ENCODE assay signal across 26 mouse cellular contexts in genomic region chr5:33959382-33959781, GRCm38 (mm10). TPM values are rescaled to one million over a fixed set of nuclear protein-coding genes. Genes with fewer than 3 reads are reported as not detected.
DNase-seq lines count a peak whose midpoint lies in the region; ATAC-seq lines count a peak whose summit lies in the region.
"Had no signal": no experiment of that assay in that cellular context is flagged by ENCODE, and none has a peak within 500 bp of the region (broad histone marks: within the 10 kb centered on the region; RNA-seq: fewer than 3 reads in every experiment).

No protein-coding gene starts in this region.

- H3K27ac ChIP-seq in heart, embryonic 12.5 days (ENCODE audit: poor library complexity, severe bottlenecking) = peak overlapping the region; percentile 75
- no peak overlapping the region for H3K27ac ChIP-seq in kidney, embryonic 14.5 days (ENCODE audit: low read depth, low read length)
- H3K27ac ChIP-seq: embryonic facial prominence, embryonic 15.5 days; forebrain, embryonic 10.5 days; gastrocnemius, adult 2 months; hindbrain, embryonic 10.5 days; hindbrain, embryonic 14.5 days; intestine, embryonic 15.5 days had no signal

- no peak overlapping the region for H3K4me3 ChIP-seq in heart, embryonic 12.5 days
- H3K4me3 ChIP-seq in kidney, embryonic 14.5 days (ENCODE audit: low read length) = no peak overlapping the region
- H3K4me3 ChIP-seq: embryonic facial prominence, embryonic 15.5 days; erythroblast, embryonic 14.5 days; forebrain, embryonic 10.5 days; gastrocnemius, adult 2 months; hindbrain, embryonic 10.5 days; intestine, embryonic 15.5 days had no signal

- ATAC-seq in heart, embryonic 12.5 days (ENCODE audit: insufficient number of reproducible peaks, low FRiP score) = peak; percentile 83
- no peak for ATAC-seq in kidney, embryonic 14.5 days (ENCODE audit: low FRiP score, low TSS enrichment)
- ATAC-seq: CD4-positive, CD25-positive, alpha-beta regulatory T cell, adult 4 months; forebrain, embryonic 14.5 days; intestine, embryonic 15.5 days had no signal

- H3K4me1 ChIP-seq in heart, embryonic 12.5 days (replicated peaks) = no peaks in the 10 kb centered on the region
- no peaks in the 10 kb centered on the region for H3K4me1 ChIP-seq in kidney, embryonic 14.5 days (ENCODE audit: control insufficient read depth, insufficient read depth, low read length)
- H3K4me1 ChIP-seq: embryonic facial prominence, embryonic 15.5 days; forebrain, embryonic 10.5 days; hindbrain, embryonic 10.5 days; intestine, embryonic 15.5 days had no signal

- H3K36me3 ChIP-seq in heart, embryonic 12.5 days = no peaks in the 10 kb centered on the region
- no peaks in the 10 kb centered on the region for H3K36me3 ChIP-seq in kidney, embryonic 14.5 days (ENCODE audit: control insufficient read depth, insufficient read depth, low read length)
- H3K36me3 ChIP-seq: embryonic facial prominence, embryonic 15.5 days; forebrain, embryonic 10.5 days; G1E; hindbrain, embryonic 10.5 days; intestine, embryonic 15.5 days had no signal

- H3K4me2 ChIP-seq in heart, embryonic 12.5 days = no peak overlapping the region
- H3K4me2 ChIP-seq in kidney, embryonic 14.5 days (replicated peaks; ENCODE audit: low read depth, low read length) = no peak overlapping the region
- H3K4me2 ChIP-seq: embryonic facial prominence, embryonic 15.5 days; hindbrain, embryonic 14.5 days; intestine, embryonic 15.5 days had no signal

- no peak overlapping the region for H3K9ac ChIP-seq in heart, embryonic 12.5 days
- no peak overlapping the region for H3K9ac ChIP-seq in kidney, embryonic 14.5 days (ENCODE audit: low read depth, low read length)
- H3K9ac ChIP-seq: embryonic facial prominence, embryonic 15.5 days; hindbrain, embryonic 14.5 days; intestine, embryonic 15.5 days had no signal

- H3K9me3 ChIP-seq in heart, embryonic 12.5 days (replicated peaks) = peaks cover 17% of the 10 kb centered on the region
- H3K9me3 ChIP-seq in kidney, embryonic 14.5 days (ENCODE audit: control insufficient read depth, low read length) = peaks cover 10% of the 10 kb centered on the region

- 53% methylated on average over 4 of the region's 4 CpGs for WGBS in heart, embryonic 12.5 days
- 72% methylated on average over 4 of the region's 4 CpGs for WGBS in kidney, embryonic 14.5 days

- peak; percentile 54 to 81 for DNase-seq in adrenal gland, adult (ENCODE audit: inconsistent age in 2 of 2, low spot score in 1 of 2)
- no peak for DNase-seq in adrenal gland, postnatal 14 days
- DNase-seq in heart, adult 8-10 months (ENCODE audit: low spot score) = no peak
- DNase-seq in ovary, adult 18-20 months (ENCODE audit: low spot score) = peak; percentile 49
- DNase-seq in ovary, postnatal 36 days (ENCODE audit: low spot score) = no peak
- DNase-seq in testis, postnatal 14 days (ENCODE audit: low spot score) = peak; percentile 68
- DNase-seq: adrenal gland, postnatal 25 days; B cell, adult 2 months; cerebellum, adult 2 months; cerebellum, postnatal 10 days; embryo, embryonic 11 days; gastrocnemius, adult 2 months; gastrocnemius, postnatal 25 days; kidney, adult 18-20 months had no signal

- H3K27me3 ChIP-seq in heart, embryonic 12.5 days (replicated peaks) = no peaks in the 10 kb centered on the region
- no peaks in the 10 kb centered on the region for H3K27me3 ChIP-seq in kidney, embryonic 14.5 days (ENCODE audit: control insufficient read depth, insufficient read depth, low read length)
- H3K27me3 ChIP-seq: embryonic facial prominence, embryonic 15.5 days; intestine, embryonic 15.5 days had no signal

RNA-seq across cellular contexts. Expression of gene Nelfa, which starts 23.2 kb away (rescaled TPM):
- total RNA-seq in adrenal gland, postnatal 14 days (2021) = 18.3 and 23.0 TPM in 2 replicates
- 36.5 and 39.8 TPM in 2 replicates for polyA plus RNA-seq in heart, embryonic 12.5 days (2016; fragmentation: Nextera tagmentation; extraction: Ambion mirVana)
- total RNA-seq in heart, adult 8-10 months (2022) = 10 to 100 TPM in 3 of 4 experiments, 1 to 10 TPM in 1; 8.5 to 11.4 (median 10.3) TPM
- 47.4 and 60.3 TPM in 2 replicates for polyA plus RNA-seq in kidney, embryonic 14.5 days (2014; fragmentation: Nextera tagmentation; extraction: Ambion mirVana)

RNA-seq across cellular contexts. Expression of gene Gm1673, which starts 23.9 kb away (rescaled TPM):
- 10.8 and 19.4 TPM in 2 replicates for total RNA-seq in adrenal gland, postnatal 14 days (2021)
- 93.7 and 97.0 TPM in 2 replicates for polyA plus RNA-seq in heart, embryonic 12.5 days (2016; fragmentation: Nextera tagmentation; extraction: Ambion mirVana)
- 1 to 10 TPM; 3.3 to 6.5 (median 3.9) TPM for total RNA-seq in heart, adult 8-10 months (2022)
- 79.8 and 124 TPM in 2 replicates for polyA plus RNA-seq in kidney, embryonic 14.5 days (2014; fragmentation: Nextera tagmentation; extraction: Ambion mirVana)
- total RNA-seq: common myeloid progenitor, adult 5-6 weeks; G1E; gastrocnemius, adult 2 months; gastrocnemius, postnatal 25 days had no signal
- polyA plus RNA-seq: CD4-positive, CD25-positive, alpha-beta regulatory T cell, adult 4 months; erythroblast, embryonic 14.5 days; G1E had no signal

RNA-seq across cellular contexts. Expression of gene Nat8l, which starts 36.4 kb away (rescaled TPM):
- 17.1 and 18.7 TPM in 2 replicates for total RNA-seq in adrenal gland, postnatal 14 days (2021)
- 0.64 and 0.73 TPM in 2 replicates for polyA plus RNA-seq in heart, embryonic 12.5 days (2016; fragmentation: Nextera tagmentation; extraction: Ambion mirVana)
- total RNA-seq in heart, adult 8-10 months (2022) = 1 to 10 TPM; 1.3 to 1.9 (median 1.6) TPM
- 0.18 and 0.31 TPM in 2 replicates for polyA plus RNA-seq in kidney, embryonic 14.5 days (2014; fragmentation: Nextera tagmentation; extraction: Ambion mirVana)
- total RNA-seq: G1E had no signal
- polyA plus RNA-seq: CD4-positive, CD25-positive, alpha-beta regulatory T cell, adult 4 months; G1E had no signal

Comparison
In these comparisons a context has a peak if more than half of its experiments do, and no peak if none do; other contexts are left out.
1. DNase-seq: peak in adrenal gland, adult (2 of 2), ovary, adult 18-20 months (single experiment) and testis, postnatal 14 days (single experiment); none in adrenal gland, postnatal 14 days (single experiment), heart, adult 8-10 months (single experiment) and ovary, postnatal 36 days (single experiment).